Mouse (Mus musculus) liver, embryonic 11.5 days (tissue): ENCODE measurements at regions not wholly inside any gene's neighbourhood (a gene's known extent, or its start where the extent isn't known, plus 50 kb on each side); places are given as distances from the start of the nearest gene placed in this dataset.
"Not testable (repeated sequence)": the region's sequence is repeated elsewhere in the genome, so short reads cannot be mapped to it uniquely, and the experiment has no call there.

Experiments
- ATAC-seq: fragments of 200-750 bp; cut with Nextera tagmentation; replicated peaks from 2 replicates; pipeline ENCODE4 v1.8.0; 2017; ENCODE audit warnings: moderate number of reproducible peaks, mild to moderate bottlenecking, moderate TSS enrichment, moderate library complexity; ENCODE audit not compliant: low FRiP score
- DNase-seq: peaks from one replicate; pipeline ENCODE4 v3.0.0-alpha.2; 2017; ENCODE audit warnings: low spot score
- H3K27ac ChIP-seq: fragments of 300-500 bp; sonication (generic); 2 replicates; pipeline ENCODE4 v1.5.1; 2014; ENCODE audit warnings: mild to moderate bottlenecking, low read depth, low read length, control low read depth
- H3K27me3 ChIP-seq: fragments of 300-500 bp; sonication (generic); replicated peaks from 2 replicates; pipeline ENCODE4 v1.6.1; 2014; ENCODE audit warnings: low read length, mixed read lengths; ENCODE audit not compliant: control insufficient read depth, insufficient read depth
- H3K36me3 ChIP-seq: fragments of 300-500 bp; sonication (generic); 2 replicates; pipeline ENCODE4 v1.6.1; 2014; ENCODE audit warnings: mild to moderate bottlenecking, low read length, moderate library complexity, mixed read lengths; ENCODE audit not compliant: control insufficient read depth, insufficient read depth
- H3K4me1 ChIP-seq: fragments of 300-500 bp; sonication (generic); replicated peaks from 2 replicates; pipeline ENCODE4 v1.6.1; 2014; ENCODE audit warnings: low read length, mixed read lengths; ENCODE audit not compliant: control insufficient read depth, insufficient read depth
- H3K4me2 ChIP-seq: fragments of 300-500 bp; sonication (generic); 2 replicates; pipeline ENCODE4 v1.6.1; 2014; ENCODE audit warnings: mild to moderate bottlenecking, control low read depth, moderate library complexity
- H3K4me3 ChIP-seq: fragments of 300-500 bp; sonication (generic); 2 replicates; pipeline ENCODE4 v1.5.1; 2014; ENCODE audit warnings: low read depth, low read length, control low read depth
- H3K9ac ChIP-seq: fragments of 300-500 bp; sonication (generic); 2 replicates; pipeline ENCODE4 v1.6.1; 2014; ENCODE audit warnings: low read depth, low read length, control low read depth
- H3K9me3 ChIP-seq: fragments of 300-500 bp; sonication (generic); 2 replicates; pipeline ENCODE4 v1.6.1; 2016; ENCODE audit warnings: low read length, inconsistent platforms, mixed read lengths; ENCODE audit not compliant: control insufficient read depth
- WGBS: fragments of 180-500 bp; shearing (Covaris S2); extraction: QIAGEN DNeasy Blood & Tissue Kit; methylation state at CpG from one replicate; pipeline ENCODE4 v1.1.7; 2014; 5-methylcytosine and 5-hydroxymethylcytosine counted together

- Histone ChIP-seq H3K9ac (no peak overlapping the region), H3K27ac (no peak overlapping the region), H3K4me1 (no peaks in the 10 kb centered on the region), H3K9me3 (no peaks in the 10 kb centered on the region), H3K4me2 (no peak overlapping the region), H3K27me3 (no peaks in the 10 kb centered on the region), H3K4me3 (no peak overlapping the region), H3K36me3 (no peaks in the 10 kb centered on the region)
- DNase-seq (no peak), ATAC-seq (no peak)
- WGBS: 50% methylated on average over 5 of the region's 5 CpGs
Observed at GRCm38 (mm10) chr7:39705118-39706095, 187.8 kb downstream of the Zfp619 start.

- Histone ChIP-seq H3K9ac (no peak overlapping the region), H3K27ac (no peak overlapping the region), H3K4me2 (no peak overlapping the region), H3K4me3 (no peak overlapping the region), H3K27me3 (no peaks in the 10 kb centered on the region), H3K36me3 (no peaks in the 10 kb centered on the region), H3K9me3 (no peaks in the 10 kb centered on the region), H3K4me1 (no peaks in the 10 kb centered on the region)
- DNase-seq (no peak), ATAC-seq (no peak)
- 66% methylated on average over 2 of the region's 2 CpGs for WGBS
Observed at GRCm38 (mm10) chr7:39706606-39707005, 189.0 kb downstream of the Zfp619 start.

- Histone ChIP-seq H3K36me3 (no peaks in the 10 kb centered on the region), H3K4me3 (no peak overlapping the region), H3K27me3 (no peaks in the 10 kb centered on the region), H3K4me2 (no peak overlapping the region), H3K4me1 (no peaks in the 10 kb centered on the region), H3K9me3 (no peaks in the 10 kb centered on the region), H3K27ac (no peak overlapping the region), H3K9ac (no peak overlapping the region)
- WGBS: 17% methylated on average over 11 of the region's 11 CpGs
- no peak for ATAC-seq
- no peak for DNase-seq
Observed at GRCm38 (mm10) chr7:39716340-39717150, 199.0 kb downstream of the Zfp619 start.

GRCm38 (mm10) chr7:39727935-39728557 is 210.5 kb downstream of the Zfp619 start:
- H3K4me3 ChIP-seq: no peak overlapping the region

GRCm38 (mm10) chr7:39728930-39729329 is 211.4 kb downstream of the Zfp619 start:
- no peaks in the 10 kb centered on the region for H3K9me3 ChIP-seq
- no peaks in the 10 kb centered on the region for H3K27me3 ChIP-seq
- H3K4me2 ChIP-seq: no peak overlapping the region
- no peak overlapping the region for H3K9ac ChIP-seq
- H3K4me1 ChIP-seq: no peaks in the 10 kb centered on the region
- WGBS: 57% methylated on average over 7 of the region's 7 CpGs
- H3K27ac ChIP-seq: no peak overlapping the region
- no peak for ATAC-seq
- no peaks in the 10 kb centered on the region for H3K36me3 ChIP-seq
- H3K4me3 ChIP-seq: no peak overlapping the region
- no peak for DNase-seq

More at GRCm38 (mm10) chr7:39727935-39728557, 210.5 kb downstream of the Zfp619 start:
- Histone ChIP-seq H3K27ac (no peak overlapping the region), H3K27me3 (no peaks in the 10 kb centered on the region), H3K9ac (no peak overlapping the region), H3K36me3 (no peaks in the 10 kb centered on the region), H3K9me3 (no peaks in the 10 kb centered on the region), H3K4me1 (no peaks in the 10 kb centered on the region), H3K4me2 (no peak overlapping the region)
- 73% methylated on average over 12 of the region's 12 CpGs for WGBS
- DNase-seq (no peak), ATAC-seq (no peak)

- no peak overlapping the region for H3K4me2 ChIP-seq
- no peak for ATAC-seq
- WGBS: 61% methylated on average over 3 of the region's 3 CpGs
- no peaks in the 10 kb centered on the region for H3K9me3 ChIP-seq
- DNase-seq: no peak
- no peaks in the 10 kb centered on the region for H3K36me3 ChIP-seq
- no peaks in the 10 kb centered on the region for H3K27me3 ChIP-seq
- H3K27ac ChIP-seq: no peak overlapping the region
- no peak overlapping the region for H3K4me3 ChIP-seq
- H3K9ac ChIP-seq: no peak overlapping the region
- H3K4me1 ChIP-seq: no peaks in the 10 kb centered on the region
Observed at GRCm38 (mm10) chr7:39729723-39730122, 212.2 kb downstream of the Zfp619 start.

- no peaks in the 10 kb centered on the region for H3K9me3 ChIP-seq
- no peak overlapping the region for H3K4me3 ChIP-seq
- H3K27me3 ChIP-seq: no peaks in the 10 kb centered on the region
- H3K4me1 ChIP-seq: no peaks in the 10 kb centered on the region
- ATAC-seq (no peak), DNase-seq (no peak)
- no peaks in the 10 kb centered on the region for H3K36me3 ChIP-seq
- H3K27ac ChIP-seq: no peak overlapping the region
- 56% methylated on average over 1 of the region's 1 CpGs for WGBS
- H3K9ac ChIP-seq: no peak overlapping the region
- no peak overlapping the region for H3K4me2 ChIP-seq
Observed at GRCm38 (mm10) chr7:39732790-39733189, 215.2 kb downstream of the Zfp619 start.

- H3K9ac ChIP-seq, H3K4me1 ChIP-seq, DNase-seq, ATAC-seq, H3K27me3 ChIP-seq, H3K9me3 ChIP-seq, H3K27ac ChIP-seq, H3K4me2 ChIP-seq, H3K36me3 ChIP-seq, H3K4me3 ChIP-seq: not testable (repeated sequence)
Observed at GRCm38 (mm10) chr7:39748395-39748794, 230.8 kb downstream of the Zfp619 start.
